Mouse (Mus musculus): ENCODE results near the gene Pold3.

Pold3 gene

DNA sequence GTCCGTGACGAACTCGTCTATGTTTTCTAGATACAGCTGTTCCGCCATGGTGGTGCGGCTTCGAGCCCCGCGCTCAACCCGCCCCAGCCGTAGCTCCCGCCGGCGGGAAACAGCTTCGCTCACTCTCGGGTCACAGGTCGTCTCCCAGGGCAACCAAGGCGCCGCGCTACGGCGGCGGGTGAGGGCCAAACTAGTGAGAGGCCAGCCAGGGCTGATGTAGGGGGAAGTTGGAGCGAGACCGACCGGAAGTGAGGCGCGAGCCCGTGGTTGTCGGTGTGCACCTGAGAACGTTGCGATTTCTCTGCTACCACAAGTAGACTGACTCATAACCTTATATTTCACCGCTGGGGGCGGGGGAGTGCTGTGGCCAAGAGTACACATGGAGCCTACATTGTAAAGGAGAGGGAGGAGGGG lies at the start of gene Pold3:
Gene Pold3 (minus strand): TSS at position 190 of the 414 bp plus-strand sequence.
- peak; percentile 100 for DNase-seq

DNA sequence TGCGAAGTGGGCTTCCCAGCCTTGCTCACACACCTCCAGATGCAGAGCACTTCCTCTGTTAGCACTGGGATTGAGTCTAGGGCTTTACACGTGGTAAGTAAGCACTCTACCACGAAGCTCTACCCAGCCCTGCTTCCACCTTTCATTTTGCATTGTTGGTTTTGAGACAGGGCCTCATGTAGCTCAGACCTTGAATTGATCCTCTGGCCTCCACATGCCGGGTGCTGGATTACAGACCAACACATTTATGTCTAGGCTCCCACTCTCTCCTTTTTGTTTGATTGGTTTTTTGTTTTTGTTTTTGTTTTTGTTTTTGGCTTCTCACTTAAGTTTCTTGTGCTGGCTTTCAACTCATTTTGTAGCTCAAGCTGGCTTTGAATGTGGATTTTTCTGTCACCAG lies 49.4 kb upstream of the Pold3 start:
- no peak for DNase-seq

DNA sequence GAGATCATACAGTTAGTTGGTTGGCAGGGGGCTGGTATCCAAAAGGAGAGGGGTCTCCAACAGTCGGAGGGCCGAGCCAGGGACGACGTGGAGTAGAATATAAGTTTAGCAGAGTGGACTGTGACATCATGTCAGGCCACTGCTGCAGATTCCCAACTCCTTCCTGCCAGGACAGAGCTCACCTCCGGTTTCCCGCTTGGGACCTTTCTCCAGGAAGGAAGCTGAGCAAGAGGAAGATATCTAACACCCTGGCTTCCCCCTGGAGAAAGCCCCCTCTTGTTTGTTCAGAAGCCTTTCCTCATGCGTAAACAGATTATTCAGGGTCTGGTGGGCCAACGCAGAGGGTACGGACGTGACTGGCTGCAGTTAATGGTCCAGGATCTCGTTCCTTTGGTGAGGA lies 47.3 kb upstream of the Pold3 start:
- DNase-seq: no peak

DNA sequence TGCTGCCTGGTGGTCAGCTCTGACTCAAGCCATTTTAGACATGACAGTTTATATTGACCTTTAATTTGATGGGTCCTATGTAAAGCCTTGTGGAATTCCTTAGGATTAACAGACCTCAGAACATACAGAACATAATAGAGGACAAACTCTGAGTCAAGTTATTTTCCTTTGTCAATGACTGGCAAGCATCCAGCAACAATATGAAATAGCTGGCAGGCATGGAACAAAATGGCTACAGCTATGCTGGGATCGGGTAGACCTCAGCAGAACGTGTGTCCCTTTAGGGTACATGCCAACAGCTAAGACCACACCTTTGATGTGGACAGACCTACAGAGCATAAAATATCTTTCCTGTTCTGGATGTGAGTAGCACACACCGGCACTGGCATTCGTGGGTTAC lies 42.1 kb upstream of the Pold3 start:
- DNase-seq: no peak

DNA sequence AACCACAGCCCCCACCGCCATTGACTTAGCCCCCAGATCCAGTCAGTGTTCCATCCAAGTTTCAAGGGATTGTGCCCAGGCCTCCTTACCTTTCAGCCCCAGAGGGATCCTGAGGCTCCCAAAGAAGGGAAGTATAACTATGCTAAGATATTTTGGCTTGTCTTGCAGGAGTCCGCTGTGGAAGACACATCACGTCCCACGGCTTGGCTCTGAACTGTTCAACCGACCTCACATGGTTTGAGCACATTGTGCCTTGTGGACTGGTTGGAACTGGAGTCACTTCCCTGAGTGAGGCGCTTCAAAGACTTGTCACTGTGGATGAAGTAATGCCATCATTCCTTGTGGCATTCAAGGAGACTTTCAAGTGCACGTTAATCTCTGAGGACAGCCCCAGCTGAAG lies 38.6 kb upstream of the Pold3 start:
- no peak for DNase-seq

DNA sequence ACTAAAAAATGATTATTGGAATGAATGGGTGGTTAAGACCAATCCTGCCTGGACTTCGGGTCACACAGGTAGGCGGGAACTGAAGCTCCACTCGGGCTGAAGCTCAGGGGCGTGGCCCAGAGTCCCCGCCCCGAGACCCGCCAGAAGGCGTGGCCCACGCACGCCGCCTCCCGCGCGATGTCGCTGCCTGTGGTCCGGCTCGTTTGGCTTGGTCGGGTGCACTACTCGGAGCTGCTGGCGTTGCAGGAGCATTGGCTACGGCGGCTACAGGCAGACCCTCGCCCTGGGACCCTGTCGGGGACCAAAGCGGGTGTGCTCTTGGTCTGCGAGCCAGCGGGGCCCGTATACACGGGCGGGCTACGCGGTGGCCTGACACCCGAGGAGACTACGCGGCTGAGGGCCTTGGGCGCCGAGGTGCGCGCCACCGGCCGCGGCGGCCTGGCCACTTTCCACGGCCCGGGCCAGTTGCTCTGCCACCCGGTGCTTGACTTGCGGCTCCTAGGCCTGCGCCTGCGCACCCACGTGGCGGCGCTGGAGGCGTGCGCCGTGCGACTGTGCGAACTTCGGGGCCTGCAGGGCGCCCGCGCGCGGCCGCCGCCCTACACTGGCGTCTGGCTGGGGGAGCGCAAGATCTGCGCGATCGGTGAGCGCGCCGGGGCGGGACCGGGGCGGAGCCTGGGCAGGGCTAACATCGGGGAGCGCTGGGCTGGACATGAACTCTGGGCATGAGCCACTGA lies 37.9 kb upstream of the Pold3 start, which contains the start of gene Lipt2:
Gene Lipt2 (plus strand): TSS at position 173 of the 737 bp plus-strand sequence.
- peak; percentile 93 for DNase-seq

DNA sequence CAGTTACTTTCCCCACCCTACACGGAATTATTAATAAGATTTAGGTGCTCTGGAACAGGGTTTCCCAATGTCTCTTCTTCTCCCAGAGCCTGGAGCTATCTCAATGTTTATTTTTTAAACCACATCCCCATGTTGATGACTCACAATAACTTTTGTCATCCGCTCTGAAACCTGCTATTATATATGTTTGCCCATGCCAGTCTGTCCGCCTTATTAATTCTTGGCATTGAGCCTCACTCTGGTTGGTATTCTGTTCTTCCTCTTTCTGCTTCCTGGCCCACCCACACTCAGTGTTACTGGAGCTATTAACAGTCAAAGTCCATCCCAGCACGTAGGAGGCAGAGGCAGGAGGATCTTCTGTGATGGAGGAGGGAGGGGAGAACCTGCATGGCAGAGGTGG lies 36.3 kb upstream of the Pold3 start:
- no peak for DNase-seq

DNA sequence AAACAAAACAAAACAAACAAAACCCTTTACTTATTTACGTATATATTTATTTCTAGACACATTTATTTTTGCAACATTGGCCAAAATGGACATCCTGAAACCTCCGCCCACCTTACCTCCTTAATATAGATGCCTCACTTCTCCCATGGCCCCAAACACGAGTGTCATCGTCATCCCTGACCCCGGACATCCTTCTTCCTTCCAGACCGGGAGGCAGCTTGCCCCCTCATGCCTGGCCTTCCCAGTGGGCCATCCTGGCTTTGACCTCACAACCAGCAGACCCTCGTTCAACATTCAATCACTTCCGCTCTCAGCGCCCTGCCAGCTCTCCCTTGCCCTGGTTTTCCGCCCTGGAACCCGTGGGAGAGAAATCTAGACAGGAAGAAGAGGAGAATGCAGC lies 29.3 kb upstream of the Pold3 start:
- no peak for DNase-seq

DNA sequence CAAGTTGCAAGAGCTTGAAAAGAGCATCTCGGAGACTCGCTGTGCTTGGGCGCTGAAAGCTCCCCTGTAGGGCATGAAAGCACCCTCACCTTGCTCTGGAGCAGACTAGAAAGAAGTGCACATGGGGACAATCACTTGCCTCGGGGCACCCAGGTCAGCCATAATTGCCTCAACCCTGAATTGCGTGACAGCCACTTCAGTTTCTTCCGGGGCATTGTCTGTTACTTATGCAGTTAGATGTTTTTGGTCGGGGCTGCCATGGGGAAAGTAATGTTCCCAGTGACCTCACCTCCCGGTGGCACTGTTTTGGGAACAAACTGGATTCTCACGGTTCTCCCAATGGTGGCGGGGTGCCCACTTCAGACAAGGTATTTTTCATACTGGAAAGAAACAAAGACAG lies 28.7 kb upstream of the Pold3 start:
- DNase-seq: no peak

DNA sequence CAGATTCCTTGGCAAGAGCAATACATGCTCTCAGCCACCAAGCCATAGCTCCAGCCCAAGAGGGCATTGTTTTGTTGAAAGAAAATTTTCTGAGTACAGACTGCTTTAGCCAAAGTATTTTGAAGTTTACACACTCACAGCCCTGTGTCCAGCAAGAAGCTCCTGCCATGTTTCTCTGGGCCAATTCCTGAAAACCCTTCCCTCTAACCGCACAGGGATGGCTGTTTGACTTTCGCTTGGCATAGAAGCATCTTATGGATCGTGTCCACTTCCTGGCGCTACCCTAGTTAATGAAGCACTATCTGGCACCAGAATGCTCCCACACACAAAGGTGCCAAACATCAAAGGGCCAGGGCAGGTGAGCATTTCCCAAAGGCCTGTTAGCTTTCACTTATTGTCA lies 27.2 kb upstream of the Pold3 start:
- no peak for DNase-seq

DNA sequence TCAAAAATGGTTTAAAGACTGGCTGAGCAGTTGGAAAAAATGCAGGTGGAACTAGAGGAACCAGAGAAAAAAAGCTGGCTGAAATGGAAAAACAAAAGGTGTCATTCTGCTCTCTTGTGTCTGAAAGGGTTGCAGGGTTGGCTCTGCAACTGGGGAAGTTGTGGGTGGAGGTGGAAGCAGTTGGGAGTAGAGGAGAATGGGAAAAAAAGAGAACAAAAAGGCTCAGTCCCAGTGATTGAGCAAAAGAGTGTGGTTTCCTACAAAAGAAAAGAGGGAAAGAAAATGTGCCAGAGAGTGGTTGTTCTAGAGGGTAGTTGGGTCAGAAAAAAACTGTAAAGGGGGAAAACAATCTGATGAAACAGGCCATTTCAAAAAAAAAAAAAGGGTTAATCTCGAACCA lies 19.2 kb upstream of the Pold3 start:
- no peak for DNase-seq

DNA sequence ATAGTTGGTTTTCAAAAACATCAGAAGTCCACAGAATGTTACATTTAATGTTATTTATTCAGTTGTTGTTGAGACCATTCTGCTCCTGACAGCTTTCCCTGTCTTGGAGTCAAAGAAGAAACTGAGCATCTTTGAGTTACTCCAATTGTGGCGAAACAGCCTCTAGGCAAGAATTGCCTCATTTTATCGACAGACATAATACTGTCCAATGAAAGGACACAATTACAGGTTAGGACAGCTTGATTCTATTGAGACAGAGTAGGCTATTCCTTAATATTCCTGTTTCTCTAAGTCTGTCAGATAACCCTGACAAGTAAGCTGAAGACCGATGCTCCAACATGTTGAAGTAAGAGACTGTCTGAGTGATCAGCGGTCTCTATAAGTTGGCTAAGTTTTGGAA lies 16.7 kb upstream of the Pold3 start:
- DNase-seq: no peak

DNA sequence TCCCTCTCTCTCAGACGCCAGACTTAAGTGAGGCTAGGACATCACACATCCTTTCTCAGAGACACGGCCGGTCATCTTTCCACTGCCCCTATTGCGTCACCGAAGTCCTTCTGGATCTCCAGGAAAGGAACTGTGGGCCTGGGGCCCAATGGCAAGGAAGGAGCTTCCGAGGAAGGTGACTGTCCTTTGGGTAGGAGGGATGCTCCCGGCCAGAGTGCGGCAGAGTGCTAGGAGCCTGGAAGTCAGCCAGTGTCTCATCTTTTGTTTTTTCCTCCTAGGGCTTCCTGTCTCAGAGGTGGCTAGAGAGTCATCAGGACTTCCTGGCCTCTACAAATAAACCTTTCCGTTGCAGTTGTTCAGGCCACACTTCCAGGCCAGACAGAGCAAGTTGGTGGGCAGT lies 15.7 kb upstream of the Pold3 start:
- DNase-seq: no peak

DNA sequence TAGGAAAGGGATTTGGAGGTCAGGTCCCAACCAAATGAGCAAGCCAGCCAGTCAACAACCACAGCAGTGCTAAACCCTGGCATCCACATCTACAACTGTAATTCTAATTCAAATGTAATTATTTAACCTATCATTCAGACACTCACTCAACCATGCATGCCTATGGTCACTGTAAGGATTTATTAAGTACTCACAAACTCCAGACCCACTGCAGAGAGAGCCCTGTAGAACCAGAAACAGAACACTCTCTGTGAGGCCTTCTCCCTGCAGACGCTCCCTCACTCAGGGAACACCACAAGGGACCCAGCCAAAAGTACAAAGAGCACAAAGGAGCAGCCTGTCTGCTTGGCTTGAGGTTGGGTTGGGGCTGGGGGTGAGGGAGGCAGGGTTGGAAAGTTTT lies 11.0 kb upstream of the Pold3 start:
- DNase-seq: no peak

DNA sequence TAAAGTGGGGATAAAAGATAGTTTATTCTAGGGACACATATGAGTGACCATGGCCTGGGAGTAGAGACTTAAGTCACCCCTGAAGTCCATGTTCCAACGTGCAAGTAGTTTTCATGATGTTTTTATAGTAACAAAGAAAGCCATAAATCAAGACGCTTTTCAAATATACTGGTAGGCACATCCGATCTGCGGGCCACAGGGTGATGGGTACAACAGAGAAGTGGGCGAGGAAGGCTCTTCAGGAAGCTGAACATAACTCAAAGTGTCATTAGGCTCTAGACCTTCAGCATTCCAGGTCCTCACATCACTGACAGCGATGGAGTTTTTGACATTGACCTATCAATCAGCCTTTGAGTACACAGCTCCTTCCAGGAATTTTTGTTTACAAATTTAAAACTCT lies 9.2 kb upstream of the Pold3 start:
- DNase-seq: no peak

DNA sequence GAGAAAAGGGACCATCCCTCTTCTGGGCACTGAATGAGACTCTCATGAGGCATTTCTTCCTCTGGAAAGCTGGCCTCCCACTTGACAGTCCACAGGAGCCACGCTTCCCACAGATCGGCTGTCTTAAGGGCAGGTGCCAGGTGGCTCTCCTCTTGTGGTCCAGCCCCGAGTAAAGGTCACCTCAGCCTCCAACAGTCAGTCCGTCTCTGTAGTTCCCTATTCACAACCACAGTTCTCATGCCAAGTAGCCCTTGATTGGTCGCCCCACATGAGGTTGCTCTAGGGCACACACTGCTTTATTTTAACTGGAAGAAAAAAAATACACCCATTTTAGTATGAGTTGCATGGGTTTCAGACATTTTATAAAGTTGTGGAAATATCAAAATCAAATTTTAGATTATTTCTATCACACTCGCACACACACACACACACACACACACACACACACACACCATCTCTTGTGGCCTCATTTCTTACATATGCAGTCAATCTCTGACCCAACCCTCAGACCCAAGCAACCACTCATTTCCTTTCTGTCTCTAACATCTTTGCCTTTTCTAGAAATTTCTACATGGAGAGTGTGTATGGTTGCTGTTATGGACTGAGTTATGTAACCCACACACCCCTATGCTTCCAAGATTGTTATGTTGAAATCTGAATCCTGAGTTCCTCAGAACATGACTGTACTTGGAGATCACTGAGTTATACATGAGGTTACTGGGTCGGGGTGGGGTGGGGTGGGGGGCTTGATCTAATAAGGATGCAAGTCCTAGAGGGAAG lies 7.1 kb upstream of the Pold3 start:
- no peak for DNase-seq

DNA sequence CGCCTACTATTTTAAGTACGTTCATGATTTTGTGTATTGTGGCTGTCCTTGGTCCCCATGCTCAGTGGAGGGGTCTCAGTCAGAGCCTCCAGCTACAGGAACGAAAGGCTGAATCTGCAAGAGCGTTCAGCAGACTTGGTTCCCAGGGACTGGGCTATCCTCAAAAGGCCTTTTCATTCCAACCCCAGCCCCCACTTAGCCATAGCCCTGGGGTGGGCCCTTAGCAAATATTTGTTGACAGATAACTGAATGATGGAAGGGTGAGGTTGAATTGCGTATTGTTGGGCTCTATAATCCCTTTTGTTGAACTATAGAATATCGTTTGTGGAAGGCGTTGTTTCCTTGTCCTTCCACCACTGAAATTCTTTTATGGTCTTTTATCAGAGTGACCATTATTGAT lies 5.1 kb upstream of the Pold3 start:
- no peak for DNase-seq

DNA sequence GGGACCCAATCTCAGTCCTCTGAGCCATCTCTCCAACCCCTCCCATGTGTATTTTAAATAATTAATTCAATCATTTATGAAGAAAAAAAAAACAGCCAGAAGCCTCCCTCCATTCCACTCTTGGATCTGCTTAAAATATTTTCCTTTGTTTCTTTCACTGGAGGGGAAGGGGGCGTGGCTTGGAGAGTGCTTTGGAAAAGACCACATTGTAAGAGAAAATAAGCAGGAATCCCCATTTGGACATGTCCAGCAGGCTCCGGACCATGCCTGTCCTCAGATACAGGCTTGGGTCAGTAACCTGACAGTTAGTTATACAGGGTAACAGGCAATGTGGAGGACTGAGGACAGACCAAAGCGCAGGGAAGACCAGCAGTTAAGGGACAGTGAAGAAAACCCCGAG lies 3.8 kb upstream of the Pold3 start:
- DNase-seq: no peak

DNA sequence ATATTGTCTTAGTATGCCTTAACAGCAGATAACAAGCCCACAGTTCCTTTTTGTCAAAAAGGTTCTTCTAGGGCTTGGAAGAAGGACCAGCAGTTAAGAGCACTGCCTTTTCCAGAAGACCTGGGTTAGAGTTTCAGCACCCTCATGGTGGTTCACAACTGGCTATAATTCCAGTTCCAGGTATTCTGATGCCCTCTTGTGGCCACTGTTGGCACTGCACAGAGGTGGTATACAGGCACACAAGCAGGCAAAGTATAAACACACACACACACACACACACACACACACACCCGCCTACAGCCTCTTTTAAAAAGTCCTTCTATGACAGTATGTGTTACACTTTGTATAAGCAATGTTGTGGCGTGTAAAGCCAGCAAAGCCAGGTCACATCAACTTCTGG lies 2.8 kb upstream of the Pold3 start:
- no peak for DNase-seq

DNA sequence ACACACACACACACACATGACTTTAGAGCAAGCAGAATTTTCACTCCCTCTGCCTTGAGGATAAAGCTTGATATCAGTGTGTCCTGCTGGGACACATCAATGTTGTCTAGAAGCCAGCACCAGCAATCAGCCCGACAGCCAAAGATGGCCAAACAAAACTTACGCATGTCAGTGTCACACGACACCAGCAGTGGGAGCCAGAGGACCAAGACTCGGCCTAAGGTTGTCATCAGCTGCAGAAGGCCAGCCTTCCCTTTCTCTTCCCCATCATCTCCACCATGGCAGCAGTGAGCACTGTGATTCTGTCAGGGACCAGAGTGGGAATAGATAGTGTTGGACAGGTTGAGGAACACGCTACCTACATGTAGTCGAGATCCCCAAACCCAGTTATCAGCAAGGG lies 2.1 kb upstream of the Pold3 start:
- DNase-seq: no peak

DNA sequence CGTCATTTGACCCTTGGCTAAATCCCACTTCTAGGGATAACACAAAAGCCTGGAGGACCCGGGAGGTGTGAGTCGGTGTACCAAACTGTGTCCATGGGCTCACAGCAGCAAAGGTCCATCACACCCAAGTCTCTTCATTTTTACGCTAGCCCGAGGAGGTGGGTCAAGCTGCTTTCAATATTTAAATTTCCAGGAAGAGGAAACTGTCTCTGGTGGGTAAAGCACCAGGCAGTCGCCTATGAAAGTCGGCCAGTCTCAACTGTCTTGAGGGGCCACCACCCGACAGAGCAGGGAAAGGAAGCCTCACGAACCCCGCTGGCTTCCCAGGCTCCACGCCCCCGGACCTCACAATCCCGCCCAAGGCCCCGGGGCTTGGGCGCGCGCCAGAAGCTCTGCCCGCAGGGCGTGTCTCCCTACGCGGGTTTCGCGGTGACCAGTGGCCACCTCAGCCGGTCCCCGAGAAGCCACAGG lies 539 bp downstream of the Pold3 start:
- DNase-seq: no peak

DNA sequence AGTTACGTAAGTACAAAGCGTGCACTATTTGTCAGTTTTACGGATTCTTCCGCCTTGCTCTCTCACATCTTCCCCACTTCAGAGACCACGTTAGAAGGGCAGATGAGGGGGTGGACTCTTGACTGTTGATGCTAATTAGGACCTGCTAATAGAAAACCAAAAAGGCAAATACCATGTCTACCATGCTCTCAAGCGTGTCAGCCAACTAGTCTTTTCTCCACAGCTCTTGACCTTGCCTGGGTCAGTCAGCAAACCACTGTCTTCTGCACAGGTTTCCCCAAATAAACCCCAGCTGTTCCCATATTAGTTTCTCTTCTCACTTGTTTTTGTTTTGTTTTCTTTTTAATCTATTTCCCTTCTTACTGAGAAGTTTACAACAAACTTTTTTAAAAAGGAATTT lies 7.1 kb downstream of the Pold3 start:
- DNase-seq: no peak

DNA sequence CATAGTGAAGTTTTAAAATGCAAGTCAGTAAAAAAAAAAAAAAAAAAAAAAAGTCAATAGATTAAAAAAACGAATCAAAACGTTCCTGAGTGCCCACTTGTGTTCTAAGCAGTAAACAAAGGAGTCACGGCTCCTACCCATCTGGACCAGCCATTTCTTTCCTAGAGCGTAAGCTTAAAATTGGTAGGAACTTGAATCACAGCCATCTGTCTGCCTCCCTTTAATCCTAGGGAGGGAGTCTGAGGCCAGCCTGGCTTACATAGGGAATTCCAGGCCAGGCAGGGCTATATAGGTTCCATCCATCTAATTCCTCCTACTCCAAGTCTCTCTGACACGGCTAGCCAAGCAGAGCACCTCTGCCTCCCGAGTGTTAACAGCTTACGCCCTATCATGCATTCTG lies 7.5 kb downstream of the Pold3 start:
- no peak for DNase-seq

DNA sequence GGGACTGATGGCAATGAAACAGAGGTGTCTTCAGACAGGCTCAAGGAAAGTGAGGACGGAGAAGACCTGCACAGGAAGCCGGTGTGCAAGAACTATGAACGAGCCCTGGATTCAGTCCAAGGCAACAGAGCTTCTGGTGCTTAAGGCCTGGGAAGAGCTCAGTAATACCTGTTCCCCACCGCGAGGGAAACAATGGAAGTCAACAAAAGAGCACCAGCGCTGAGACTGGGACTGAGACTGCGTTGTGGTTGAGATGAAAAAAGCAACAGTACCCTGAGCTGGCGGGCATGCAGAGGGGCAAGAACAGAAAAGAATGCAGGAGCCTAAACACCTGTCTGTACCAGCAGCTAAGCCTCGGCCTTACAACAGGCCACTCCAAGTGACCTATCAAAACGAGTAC lies 9.9 kb downstream of the Pold3 start:
- DNase-seq: no peak

DNA sequence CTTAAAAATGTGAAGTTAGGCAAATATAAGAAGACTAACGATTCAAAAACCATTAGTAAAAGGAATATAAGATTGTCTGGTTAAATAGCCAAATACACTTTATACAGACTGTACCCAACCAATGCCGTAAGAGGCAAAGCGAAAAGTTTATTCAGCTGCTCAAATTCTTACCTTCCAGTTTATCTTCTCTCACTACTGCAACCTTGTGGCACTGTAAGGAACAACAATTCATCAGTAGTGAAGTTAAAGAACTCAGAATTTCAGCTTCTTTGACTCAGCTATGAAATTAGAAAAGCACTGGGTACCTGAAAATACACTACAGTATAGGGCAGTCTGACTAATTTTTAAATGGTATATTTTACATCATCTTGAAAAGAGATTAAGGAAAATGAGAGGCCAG lies 13.0 kb downstream of the Pold3 start:
- no peak for DNase-seq

All from right cerebral cortex, postnatal 25 days (tissue).